Mouse (Mus musculus) c-Kit-positive CD71-positive TER-119-negative erythroid progenitor cells, embryonic 14.5 days (primary cell): ENCODE measurements at regions not wholly inside any gene's neighbourhood (a gene's known extent, or its start where the extent isn't known, plus 50 kb on each side); places are given as distances from the start of the nearest gene placed in this dataset.
A peak's percentile ranks its signal among the peaks of the same experiment; 100 is the strongest.

Experiments used
- DNase-seq: peaks from one replicate; pipeline ENCODE4 v3.0.0-alpha.2; 2013; ENCODE audit warnings: low read depth

DNA sequence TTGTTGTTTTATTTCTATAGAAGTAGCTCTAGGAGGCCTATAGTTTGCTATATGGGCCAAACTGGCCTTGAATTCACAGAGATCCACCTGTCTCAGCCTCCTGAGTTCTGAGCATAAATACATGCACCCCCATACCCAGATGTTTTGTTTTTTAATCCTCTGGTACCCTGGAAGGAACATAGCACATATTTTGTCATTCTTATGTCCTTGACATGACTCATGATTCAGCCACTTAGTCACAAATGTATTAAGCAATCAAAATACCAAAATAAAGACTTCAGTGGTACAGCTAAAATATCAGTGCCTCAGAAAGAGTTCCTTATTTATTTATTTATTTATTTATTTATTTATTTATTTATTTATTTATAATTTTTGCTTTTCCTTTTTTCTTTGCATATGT, 1428.3 kb downstream of the Gsdmc2 start:
- DNase-seq: no peak

DNA sequence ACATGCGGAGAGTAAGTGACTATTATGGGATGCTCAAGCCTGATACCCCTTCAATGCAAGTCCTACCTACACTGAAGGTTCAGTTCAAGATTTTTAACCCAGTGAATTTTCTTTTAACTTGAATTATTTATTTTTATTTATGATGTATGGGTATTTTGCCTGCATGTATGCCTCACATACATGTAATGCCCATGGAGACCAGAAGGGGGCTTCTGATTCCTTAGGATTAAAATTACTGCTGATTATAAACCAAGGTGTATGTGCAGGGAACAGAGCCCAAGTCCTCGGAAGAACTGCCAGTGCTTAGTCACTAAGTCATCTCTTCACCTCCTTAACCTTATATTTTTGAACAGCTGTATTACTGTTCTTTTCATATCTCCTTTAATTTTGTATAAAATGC, 1431.3 kb downstream of the Gsdmc2 start:
- DNase-seq: peak; percentile 3

DNA sequence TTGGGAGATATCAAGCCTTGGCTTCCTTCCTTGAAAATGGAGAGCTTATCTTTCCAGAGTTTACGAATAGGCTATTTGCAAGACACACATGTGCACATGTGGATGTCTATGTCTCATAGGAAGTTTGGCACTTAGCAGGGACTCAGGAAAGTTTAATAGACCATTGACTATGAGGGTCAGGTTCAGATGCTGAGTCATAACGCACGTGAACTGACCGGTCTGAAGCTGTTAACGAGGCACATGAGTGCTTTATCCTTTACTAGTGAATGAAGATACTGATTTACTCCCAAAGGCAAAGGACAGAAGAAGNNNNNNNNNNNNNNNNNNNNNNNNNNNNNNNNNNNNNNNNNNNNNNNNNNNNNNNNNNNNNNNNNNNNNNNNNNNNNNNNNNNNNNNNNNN, 1442.8 kb downstream of the Gsdmc2 start:
- no peak for DNase-seq

DNA sequence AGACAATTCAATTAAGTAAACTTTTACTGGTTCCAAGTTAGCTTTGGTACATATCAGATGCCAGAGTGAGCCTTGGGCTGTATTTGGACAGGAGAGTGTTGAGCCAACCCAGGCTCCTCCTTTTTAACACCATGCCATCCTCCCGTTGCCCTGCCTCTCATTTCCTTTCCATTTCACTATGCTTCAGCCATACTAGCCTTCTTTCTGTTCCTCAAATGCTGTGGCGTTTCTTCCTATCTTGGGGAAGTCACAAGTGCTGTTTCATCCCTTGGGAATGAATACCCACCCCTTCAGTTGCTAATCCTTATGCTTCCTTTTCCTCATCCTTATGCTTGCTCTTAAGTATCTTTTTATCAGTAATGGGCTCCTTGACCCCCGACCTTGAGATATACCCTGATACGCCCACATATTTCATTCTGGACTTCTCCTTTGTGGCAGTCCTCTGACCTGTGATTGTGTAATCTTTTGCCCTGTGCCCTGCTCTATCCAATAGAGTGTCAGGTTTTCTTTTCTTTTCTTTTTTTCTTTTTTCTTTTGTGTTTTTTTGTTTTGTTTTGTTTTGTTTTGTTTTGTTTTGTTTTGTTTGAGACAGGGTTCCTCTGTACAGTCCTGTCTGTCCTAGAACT, 1443.9 kb downstream of the Gsdmc2 start:
- DNase-seq: no peak

DNA sequence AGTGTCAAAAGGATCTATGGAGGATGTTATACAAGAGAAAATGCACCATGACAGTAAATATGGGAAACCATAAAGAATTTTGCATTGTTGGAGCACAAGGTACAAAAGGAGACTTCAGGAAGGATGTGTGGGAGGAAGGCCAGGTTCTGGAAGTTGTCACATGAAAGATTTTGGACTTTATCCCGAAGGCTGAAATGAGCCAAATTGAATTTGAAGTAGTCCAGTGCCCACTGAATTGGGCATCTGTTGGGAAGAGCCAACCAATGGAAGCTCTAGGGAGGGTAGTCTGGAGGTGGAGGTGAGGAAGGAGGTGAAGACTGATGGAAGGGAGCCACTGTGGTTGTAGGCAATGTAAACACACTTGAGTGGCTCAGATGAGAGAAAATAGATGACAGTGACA, 1445.6 kb downstream of the Gsdmc2 start:
- no peak for DNase-seq

DNA sequence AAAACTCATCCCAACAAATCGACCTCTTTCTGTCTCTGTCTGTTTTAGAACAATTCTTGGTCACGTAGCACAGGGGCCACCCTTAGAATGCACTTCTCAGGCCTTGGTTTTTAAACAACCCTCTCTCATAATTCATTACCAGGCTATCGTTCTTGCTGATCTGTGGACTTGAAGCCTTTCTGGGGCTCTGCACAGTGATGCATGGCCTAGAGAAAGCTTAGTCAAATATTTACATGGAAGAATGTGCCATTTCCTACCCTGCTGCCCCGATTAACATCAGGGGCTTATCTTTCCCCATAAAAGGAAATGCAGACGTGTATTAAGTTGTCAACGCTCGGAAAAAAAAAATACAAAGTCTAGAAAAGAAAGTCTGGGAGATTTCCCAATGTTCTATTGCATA, 1448.0 kb downstream of the Gsdmc2 start:
- DNase-seq: no peak

DNA sequence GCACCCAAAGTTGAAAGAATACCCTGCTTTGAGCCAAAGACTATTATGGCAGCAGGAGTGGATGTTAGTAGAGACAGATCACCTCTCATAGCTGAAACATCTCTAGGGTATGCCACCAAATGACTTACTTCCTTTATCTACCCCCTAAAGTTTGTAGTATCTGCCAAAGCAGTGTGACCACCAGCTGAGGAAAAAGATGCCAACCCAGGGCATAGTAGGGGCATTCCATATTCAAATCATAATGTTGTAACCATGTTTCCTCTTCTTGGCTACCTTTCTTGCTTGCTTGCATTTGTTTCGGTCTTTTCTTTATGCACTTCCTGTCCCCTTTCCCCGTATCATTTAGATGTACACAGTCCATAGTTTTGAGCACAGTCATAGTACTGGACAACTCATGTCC, 1449.6 kb downstream of the Gsdmc2 start:
- no peak for DNase-seq

DNA sequence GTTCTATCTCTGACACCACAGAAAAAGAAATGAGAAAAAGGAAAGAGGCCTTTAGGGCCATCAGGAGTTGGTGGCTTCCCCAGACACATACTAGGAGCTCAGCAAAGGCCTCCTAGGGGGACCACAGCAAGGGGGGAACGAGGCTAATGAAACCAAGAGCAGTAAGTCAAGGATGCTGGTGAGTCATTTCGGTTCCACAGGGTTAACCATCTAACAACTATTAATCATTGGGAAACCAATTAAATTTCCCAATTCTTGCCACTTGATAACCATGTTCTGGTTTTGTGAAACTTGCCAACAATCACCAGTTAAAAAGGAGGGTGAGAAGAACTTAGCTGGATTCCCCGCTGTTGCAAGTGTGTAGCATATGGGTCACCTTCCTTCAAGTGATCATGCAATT, 1451.6 kb downstream of the Gsdmc2 start:
- DNase-seq: no peak

DNA sequence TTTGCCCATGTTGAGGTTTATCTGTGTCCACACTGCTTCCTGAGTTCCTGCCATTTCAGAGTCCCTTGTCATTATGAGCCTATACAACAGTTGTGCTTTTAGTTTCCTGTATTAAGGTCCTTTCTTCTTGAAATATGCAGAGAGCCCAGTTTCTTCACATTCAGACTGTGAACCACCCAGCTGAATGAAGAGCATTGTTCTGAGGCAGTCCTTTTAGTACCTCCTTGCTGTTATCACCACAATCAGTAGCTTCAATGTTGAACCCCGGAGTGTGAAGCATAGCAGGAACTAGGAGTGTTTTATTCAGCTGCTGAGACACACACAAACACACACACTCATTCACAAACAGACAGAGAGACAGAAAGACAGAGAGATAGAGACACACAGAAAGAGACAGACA, 1452.1 kb downstream of the Gsdmc2 start:
- no peak for DNase-seq

DNA sequence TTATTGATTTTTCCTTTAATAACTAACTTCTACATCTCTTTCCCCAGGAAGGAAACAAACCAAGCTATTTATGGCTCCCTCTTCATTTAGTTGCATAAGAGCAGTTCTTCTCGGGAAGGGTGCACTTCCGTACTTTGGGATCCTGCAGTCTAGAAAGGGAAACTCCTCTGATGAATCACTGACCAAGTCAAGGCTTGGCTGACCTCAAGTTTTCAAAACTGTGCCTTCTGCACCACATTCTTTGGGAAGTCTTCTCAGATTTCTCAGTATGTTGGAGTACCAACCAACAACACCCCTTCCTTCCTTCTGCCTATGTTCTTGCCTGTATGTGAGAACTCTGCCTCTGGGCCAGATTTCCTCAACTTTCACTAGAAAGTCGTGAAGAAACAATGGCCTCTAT, 1452.6 kb downstream of the Gsdmc2 start:
- no peak for DNase-seq

DNA sequence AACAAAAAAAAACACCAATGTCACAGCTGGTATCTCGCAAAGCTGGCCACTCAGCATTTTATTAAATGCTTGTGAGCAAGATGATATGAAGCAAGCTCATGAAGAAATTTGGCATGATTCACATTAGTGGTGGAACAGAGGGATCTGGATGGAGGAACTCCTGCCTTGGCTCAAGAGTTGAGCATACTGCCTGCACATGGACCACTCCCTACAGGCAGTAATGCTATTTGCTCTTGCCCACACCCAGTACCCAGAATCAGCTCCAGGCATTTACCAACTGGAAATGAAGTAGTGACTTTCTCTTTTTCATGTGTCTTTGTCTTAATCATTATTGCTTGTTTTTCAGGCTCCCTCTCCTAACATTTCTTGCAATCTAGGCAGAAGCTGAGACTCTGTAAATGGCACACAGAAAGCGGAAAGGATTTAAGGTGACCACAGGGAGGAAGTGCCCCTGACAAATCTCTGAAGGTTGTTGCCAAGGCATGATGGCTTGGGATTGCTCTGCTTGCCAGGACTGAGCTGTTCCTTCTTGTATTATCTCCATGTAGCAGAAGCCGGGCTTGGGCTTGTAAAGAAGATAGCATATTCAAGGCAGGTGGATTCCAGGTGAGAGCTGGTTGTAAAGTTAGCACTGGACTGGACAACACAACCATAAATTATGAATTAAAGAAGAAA, 1455.4 kb downstream of the Gsdmc2 start:
- DNase-seq: no peak

DNA sequence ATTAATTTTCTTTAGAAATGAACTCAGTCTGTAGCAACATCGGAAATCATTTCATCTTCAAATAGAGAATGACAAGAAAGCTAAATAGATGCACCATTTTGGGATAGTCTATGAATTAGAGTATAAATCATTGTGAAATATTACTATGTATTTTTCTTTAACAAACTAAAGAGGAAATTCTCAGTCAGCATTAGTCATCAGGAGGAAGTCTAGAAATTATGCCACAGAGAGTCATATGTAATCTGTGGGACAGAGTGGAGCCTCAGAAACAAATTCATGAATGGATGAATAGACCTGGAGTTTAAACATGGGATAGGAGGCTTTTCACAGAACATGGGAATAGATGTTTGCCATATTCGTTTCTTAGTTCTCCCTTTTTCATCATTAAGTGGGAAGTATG, 1459.4 kb upstream of the A1bg start:
- DNase-seq: no peak

DNA sequence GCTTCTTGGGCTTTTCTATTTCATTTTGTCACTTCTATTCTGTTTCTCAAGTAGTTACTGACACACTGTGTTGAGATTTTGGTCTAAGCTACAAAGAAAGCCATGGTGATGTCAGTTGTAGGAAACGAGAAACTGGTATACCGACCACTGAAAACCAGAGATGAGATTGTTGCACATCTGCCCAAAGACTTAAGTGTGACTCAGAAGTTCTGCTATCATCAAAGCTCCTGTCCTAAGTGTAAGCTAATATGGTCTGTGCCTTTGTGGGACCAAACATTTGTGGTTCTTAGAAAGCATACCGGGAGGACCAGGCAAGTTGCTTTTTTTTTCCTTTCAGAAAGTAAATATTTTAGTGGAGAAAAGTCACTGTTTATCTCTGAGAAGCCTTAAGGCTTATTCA, 1451.8 kb upstream of the A1bg start:
- DNase-seq: no peak

DNA sequence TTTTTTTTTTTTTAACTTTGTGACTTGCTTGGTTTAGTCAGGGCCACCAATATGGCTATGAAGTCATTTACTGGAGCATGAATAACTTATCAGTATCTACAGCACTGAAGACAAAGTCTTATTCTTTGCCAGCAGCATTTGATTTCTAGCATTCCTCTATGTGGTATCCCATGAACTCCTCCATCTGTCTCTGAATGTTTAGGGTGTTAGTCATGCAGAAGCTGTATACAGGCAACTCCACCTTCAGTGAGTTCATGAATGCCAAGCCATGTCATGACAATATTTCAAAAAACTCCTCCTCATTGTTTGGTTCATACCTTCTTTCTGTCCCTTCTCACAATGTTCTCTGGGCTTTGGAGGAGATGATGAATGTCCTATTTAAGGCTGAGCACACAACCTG, 1438.4 kb upstream of the A1bg start:
- no peak for DNase-seq

DNA sequence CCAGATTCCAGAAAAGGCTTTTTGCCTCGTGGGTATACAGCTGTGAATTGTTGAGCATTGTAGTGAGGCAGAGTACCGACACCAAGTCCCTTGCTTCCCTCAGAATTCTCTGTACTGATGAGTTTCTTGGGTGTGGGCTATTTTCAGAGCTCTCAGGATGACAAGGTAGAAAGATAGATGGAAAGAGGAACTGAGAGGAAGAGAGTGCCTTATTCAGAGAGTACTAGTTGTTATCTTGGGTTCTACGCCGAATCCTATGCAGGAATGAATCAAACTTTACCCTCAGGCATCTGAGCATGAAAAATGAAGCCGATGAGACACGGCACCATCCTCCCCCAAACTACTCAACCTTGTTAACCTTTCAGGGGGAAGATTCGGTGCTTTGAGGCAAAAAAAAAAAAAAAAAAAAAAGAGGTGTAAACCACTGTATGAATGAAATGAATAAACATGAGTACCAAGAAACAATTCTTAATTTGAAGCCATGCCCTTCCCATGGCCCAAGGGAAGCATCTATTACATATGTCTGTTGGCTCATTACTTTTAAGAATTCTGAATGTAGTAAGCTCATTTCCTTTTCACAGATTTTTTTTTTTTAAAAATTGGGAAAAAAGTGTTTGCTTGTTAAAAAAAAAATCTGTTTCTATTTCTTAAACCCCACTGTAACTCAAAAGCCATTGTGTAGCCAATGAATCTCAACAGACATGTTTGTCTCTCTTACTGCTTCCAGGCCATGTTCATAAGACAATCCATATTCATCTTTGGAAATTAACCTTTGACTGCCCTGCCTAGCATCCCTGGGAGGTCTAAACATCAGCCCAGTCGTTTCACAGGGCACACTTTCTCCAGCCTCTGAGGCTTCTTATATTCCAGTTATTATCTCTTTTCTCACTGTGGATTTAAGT, 1435.8 kb upstream of the A1bg start:
- DNase-seq: no peak

DNA sequence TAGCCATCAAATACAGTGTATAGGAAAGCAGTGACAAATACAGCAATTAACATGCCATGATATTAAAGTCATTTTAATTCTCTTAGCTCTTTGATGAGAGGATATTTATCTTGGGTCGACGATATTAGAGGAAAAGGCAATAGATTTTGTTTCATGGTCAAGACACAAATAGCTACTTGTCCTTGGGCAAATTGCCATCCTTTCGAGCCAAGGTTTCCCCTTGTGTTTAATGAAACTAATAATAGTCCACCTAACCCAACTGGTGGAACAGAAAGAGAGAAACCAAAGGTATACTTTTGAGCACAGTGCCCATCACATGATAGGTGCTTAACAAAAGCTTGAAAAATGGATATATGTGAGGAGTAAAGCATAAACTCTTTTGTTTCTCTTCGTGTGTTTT, 1431.0 kb upstream of the A1bg start:
- no peak for DNase-seq

DNA sequence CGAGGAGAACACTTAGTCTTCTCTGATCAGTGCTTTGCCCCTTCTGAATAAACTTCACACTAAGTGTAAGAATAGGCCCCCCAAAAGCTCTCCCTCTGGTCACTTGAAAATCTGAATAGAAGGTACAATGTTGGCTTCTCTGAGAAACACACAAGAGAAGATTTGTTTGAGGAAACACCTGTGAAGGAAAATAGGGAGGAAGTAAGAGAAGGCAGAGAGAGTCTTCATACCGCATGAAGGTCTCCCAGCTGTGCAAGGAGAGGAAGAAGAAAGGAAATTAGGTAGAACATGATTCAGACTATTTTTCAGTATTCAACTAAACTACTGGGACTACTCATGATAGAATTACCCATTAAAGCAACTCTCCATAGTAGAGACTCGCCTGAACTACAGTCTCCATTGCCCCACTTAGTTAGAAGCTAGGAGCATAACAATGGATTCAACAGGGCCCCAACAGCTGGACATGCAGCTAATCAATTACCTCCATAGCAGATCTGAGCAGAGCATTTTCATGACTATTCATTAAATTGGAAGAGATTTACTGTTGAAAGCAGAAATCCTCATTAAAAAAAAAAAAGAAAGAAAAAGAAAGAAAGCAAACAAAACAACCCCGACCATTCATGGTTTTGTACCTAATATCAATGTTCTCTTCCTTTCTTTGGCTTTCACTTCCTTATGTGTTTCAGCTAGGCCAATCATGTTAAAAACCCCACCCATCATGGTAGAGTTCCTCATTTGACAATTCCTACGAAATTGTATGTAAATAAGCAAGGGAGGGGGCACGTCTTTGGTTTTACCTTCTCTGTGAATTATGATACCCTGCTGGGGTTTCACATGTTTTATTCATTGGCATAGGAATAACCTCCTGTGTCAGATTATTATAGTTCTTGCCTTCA, 1428.3 kb upstream of the A1bg start:
- DNase-seq: no peak

DNA sequence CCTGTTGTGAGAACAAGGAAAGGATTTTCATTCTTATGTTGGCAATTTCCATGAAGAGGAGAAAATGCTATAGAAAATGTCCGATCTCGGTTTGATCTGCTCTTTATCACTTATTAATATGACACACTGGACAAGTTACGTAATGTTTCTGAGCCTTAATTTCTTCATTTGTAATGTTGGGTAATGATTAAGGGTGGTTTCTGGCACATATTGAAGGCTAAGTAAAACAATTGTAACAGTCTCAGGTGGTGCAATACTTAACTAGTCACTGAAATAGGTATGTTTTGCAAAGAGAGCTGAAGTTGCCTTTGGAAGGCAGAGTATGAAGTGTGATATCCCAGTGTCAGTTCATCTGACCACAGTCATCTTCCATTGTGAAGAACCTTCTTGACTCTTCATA, 1427.2 kb upstream of the A1bg start:
- no peak for DNase-seq

DNA sequence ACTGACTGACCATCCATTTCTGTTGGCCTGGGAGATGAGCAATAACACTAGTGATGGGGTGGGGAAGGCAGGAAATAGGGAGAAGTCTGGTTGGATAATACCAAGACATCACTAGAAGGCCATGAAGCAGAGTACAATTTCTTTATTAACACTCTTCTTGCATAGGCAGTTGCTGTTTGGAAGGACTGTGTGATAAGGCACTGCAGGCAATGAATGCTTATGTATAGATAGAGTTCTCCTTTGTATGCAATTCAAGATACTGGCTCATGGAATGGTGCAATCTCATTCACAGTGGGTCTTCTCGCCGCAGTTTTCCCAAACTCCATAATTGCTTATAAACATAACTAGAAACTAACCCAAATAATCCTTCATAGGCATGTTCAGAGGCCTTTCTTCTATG, 1426.1 kb upstream of the A1bg start:
- no peak for DNase-seq

DNA sequence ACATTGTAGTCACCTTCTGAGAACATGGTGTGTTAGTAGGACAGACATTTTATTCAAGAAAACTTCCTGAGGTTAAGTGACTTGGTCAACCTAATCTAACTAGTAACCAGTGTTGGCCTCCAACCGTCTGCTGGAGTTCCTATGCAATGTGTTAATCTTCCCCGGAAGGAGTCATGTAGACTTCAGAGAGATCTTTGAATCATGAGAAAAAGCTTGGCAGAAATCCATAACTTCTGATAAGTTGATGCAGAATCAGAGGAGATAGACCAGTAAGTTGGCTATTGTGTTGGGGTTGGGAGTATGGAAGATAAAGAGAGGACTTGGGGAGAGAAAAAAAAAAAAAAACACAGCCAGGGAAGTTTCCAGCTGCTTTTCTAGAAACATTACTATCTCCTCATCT, 1424.9 kb upstream of the A1bg start:
- DNase-seq: no peak

DNA sequence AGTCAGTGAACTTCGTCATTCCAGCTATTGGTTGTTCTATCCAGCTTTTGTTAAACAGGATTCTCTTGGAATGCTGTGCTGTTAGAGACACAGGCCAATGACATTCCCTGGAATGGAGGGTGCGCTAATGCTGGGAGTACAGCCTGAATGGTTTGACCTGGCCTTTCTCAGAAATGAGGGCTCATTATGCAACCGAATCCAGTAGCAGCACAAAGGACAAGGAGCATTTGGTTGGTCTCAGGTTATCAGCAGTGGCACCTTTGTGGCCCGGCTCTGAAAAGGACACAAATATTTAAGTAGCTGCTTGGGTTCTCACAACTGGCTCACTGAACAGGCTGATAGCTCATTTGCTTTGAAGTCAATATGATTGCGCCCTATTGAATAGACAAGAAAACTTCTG, 1423.1 kb upstream of the A1bg start:
- DNase-seq: no peak
